Mouse (Mus musculus) megakaryocyte progenitor cell, adult 5-6 weeks (primary cell): ENCODE results near the gene Maats1. TPM values are rescaled to one million over a fixed set of nuclear protein-coding genes. Genes with fewer than 3 reads are reported as not detected.

Source experiments
- total RNA-seq, 2 experiments: library from RNA; stranded (forward) in 1 of 2; stranded (reverse) in 1 of 2; fragments of 157-497, 149-512 nt in 1 of 2; fragments of 200-1000 nt in 1 of 2; gene quantifications; 2 replicates each; pipeline versions ENCODE4 v1.2.3 to v1.2.4; 2015 to 2017

Maats1 gene
- total RNA-seq, 2 experiments from 2014 or later = not detected

Other genes with a start within 250 kb of the Maats1 start
- gene Nr1i2, start 47.3 kb downstream of the Maats1 start, total RNA-seq (2015) = not detected in 2 replicates
- gene Nr1i2, start 47.3 kb downstream of the Maats1 start, total RNA-seq (2017) = not detected in 2 replicates
- gene Cox17, start 4.8 kb upstream of the Maats1 start, total RNA-seq (2015) = 95.3 and 110 TPM in 2 replicates
- gene Cox17, start 4.8 kb upstream of the Maats1 start, total RNA-seq (2017) = 294 and 340 TPM in 2 replicates
- gene Gm21987, start 4.9 kb upstream of the Maats1 start, total RNA-seq (2015) = not detected in 2 replicates
- gene Gm21987, start 4.9 kb upstream of the Maats1 start, total RNA-seq (2017) = not detected in 2 replicates
- 0.27 and 0.62 TPM in 2 replicates for gene Popdc2, start 20.1 kb upstream of the Maats1 start, total RNA-seq (2015)
- not detected in 2 replicates for gene Popdc2, start 20.1 kb upstream of the Maats1 start, total RNA-seq (2017)
- gene Pla1a, start 91.0 kb upstream of the Maats1 start, total RNA-seq (2015) = not detected in 2 replicates
- not detected in 2 replicates for gene Pla1a, start 91.0 kb upstream of the Maats1 start, total RNA-seq (2017)
- gene Adprh, start 110.6 kb upstream of the Maats1 start, total RNA-seq (2015) = 22.9 and 23.5 TPM in 2 replicates
- gene Adprh, start 110.6 kb upstream of the Maats1 start, total RNA-seq (2017) = 14.9 and 16.0 TPM in 2 replicates
- 0.77 and 1.6 TPM in 2 replicates for gene Cd80, start 113.4 kb upstream of the Maats1 start, total RNA-seq (2015)
- 0.25 and 0.47 TPM in 2 replicates for gene Cd80, start 113.4 kb upstream of the Maats1 start, total RNA-seq (2017)
- 7.0 and 9.2 TPM in 2 replicates for gene Timmdc1, start 180.5 kb upstream of the Maats1 start, total RNA-seq (2015)
- 37.1 and 39.0 TPM in 2 replicates for gene Timmdc1, start 180.5 kb upstream of the Maats1 start, total RNA-seq (2017)
- gene Poglut1, start 208.1 kb upstream of the Maats1 start, total RNA-seq (2015) = 41.1 and 43.1 TPM in 2 replicates
- gene Poglut1, start 208.1 kb upstream of the Maats1 start, total RNA-seq (2017) = 19.5 and 20.6 TPM in 2 replicates
- gene Tmem39a, start 216.6 kb upstream of the Maats1 start, total RNA-seq (2015) = 129 and 146 TPM in 2 replicates
- 84.5 and 107 TPM in 2 replicates for gene Tmem39a, start 216.6 kb upstream of the Maats1 start, total RNA-seq (2017)